Mouse (Mus musculus): ENCODE results near the gene Mup2.

Mup2 gene

DNA sequence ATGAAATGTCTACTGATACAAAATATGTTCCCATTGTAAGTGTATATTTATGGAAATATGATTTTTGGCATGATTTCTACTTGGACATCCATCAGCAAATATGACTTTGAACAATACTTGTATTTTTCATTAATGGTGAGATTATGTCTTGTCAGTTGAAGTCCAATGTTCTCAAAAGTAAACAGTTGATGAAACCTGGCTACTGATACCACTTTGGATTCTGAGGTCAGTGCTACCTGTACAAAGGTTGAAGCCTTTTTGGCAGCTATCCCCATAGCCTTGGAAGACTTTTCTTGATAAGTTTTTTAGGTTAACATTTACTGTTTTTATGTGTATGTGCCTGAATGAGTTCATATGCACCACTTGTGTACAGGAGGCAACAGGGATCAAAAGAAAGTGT is at the start of gene Mup2:
Gene Mup2 (minus strand): TSS at position 101 of the 400 bp plus-strand sequence.
- in situ Hi-C loops (cut with MboI, MseI) = loop anchor here in 1 of 2 experiments (5.0 kb wide), 1 partner anchor 278 kb away; no protein-coding TSS in a partner anchor

Measured in T-helper 17 cell (primary cell).